Mouse (Mus musculus) gastrocnemius, adult 2 months (tissue): ENCODE results near the gene Gm1113. TPM values are rescaled to one million over a fixed set of nuclear protein-coding genes. Genes with fewer than 3 reads are reported as not detected.
A peak's percentile ranks its signal among the peaks of the same experiment; 100 is the strongest.

Experiments used
- DNase-seq: peaks from one replicate; pipeline ENCODE4 v3.0.0; 2022
- H3K27ac ChIP-seq: fragments of 200-600 bp; 2 replicates; pipeline ENCODE4 v1.8.1; 2022; ENCODE audit warnings: mild to moderate bottlenecking
- H3K4me3 ChIP-seq: fragments of 200-600 bp; 2 replicates; pipeline ENCODE4 v1.8.1; 2022; ENCODE audit warnings: mild to moderate bottlenecking, moderate library complexity
- CTCF ChIP-seq: fragments of 200-600 bp; IDR thresholded peaks from 2 replicates; pipeline ENCODE4 v1.8.1; 2022; ENCODE audit warnings: antibody characterized with exemption, mild to moderate bottlenecking, moderate library complexity
- intact Hi-C: fragments of 180-260 bp; cut with DNase I; formaldehyde crosslinking; loops from one replicate; pipeline ENCODE4 v1.15.1; 2025
- long read RNA-seq, 2 experiments: library from polyadenylated mRNA; stranded (forward); transcript quantifications; one replicate each; pipeline ENCODE4 v2.0.0; 2021
- total RNA-seq, 2 experiments: library from RNA; stranded (reverse); gene quantifications; 2 replicates each; pipeline ENCODE4 v1.2.3; 2021

The Gm1113 gene
- total RNA-seq: not detected
- long read RNA-seq, experiment 1: 0 reads
- long read RNA-seq, experiment 2: 0 reads

DNA sequence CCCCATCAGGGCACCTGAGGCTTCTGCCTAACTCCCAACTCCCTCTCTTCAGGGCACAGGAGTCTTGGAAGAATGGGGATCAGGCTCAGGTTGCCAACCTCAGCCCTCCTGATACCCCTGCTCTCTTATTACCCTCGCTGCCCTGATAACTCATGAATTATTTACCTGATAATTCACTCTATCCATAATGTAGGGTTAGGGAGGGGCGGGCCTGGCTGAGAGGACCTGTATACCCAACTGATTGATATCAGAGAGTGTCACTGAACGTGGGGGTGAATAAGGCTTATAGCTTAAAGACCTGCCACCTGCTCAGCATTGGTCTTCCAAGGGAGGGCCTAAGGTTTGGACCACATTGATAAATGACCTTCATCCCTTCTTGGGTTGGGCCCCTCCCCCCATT is at the start of gene Gm1113:
Gene Gm1113 (minus strand): TSS at position 101 of the 400 bp plus-strand sequence.
- no peak for DNase-seq

DNA sequence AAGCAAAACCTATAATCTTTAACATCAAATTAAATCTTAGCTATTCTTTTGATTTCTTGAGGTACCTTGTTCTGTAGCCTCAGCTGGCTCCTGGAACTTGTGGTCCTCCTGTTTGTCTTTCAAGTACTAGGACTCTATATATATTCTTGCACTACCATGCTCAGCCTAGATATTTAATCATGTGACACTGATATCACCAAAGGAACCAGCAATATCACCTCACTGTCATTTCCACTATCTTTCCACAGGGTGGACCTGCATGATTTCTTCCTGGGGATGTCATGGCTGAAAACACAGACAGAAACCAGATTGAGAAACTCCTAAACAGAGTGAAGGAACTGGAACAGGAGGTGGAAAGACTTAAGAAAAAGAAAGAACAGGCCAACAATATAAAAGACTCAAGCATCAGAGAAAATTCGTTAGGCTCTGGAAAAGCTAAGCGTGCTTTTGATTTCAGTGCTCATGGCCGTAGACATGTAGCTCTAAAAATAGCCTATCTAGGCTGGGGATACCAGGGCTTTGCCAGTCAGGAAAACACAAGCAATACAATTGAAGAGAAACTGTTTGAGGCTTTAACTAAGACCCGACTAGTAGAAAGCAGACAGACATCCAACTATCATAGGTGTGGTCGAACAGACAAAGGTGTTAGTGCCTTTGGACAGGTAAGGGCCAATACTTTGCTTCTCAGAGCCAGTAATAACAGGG is 46.6 kb upstream of the Gm1113 start:
- DNase-seq: no peak
- intact Hi-C loops: no loop called here
- H3K27ac ChIP-seq: no peak overlapping the region
- TF ChIP-seq CTCF: no peak
- H3K4me3 ChIP-seq: no peak overlapping the region

More for the DNA sequence above, at the start of gene Gm1113:
- Histone ChIP-seq H3K4me3 (no peak within 1 kb of the TSS), H3K27ac (no peak within 1 kb of the TSS)
- intact Hi-C loops: no loop called here
- no peak for TF ChIP-seq CTCF

DNA sequence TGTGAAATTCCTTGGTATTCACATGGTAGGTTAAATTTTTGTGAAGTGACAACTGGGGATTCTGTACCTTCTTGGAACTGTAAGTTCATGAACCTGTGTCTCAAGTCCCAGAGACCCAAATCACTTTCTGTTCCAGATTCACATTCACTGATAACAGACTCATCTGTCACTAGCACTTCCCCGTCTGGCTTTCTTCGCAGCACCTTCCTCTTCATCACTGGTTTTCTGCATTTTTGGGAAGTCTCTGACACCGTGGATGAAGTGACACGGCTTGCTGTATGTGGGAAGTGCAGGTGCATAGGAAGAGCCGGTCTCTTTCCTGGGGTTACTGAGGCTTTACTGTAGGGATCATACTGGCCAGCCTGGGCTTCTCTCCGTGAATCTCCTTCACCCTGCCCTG is 43.5 kb upstream of the Gm1113 start:
- Histone ChIP-seq H3K27ac (no peak overlapping the region), H3K4me3 (no peak overlapping the region)
- intact Hi-C loops: no loop called here
- no peak for DNase-seq
- TF ChIP-seq CTCF: no peak

DNA sequence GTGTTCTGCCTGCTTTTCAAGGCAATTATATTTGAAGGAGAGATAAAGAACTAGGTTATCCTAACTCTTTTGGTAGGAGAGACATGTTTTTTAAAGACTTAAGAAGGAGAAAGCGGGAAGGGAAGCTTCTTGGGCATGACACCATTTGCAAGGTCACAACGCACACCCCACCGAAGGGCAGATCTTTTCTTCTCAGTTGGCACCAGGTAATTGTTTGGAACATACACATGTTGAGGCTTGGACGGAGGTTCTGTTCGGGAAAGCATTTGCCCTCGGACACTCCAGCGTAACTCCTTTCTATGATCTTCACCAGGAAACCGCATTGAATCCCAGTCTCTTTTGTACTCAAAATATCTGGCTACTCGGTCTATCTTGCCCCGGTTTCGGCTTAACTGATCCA is 43.0 kb upstream of the Gm1113 start:
- no peak for TF ChIP-seq CTCF
- DNase-seq: no peak
- H3K4me3 ChIP-seq: no peak overlapping the region
- intact Hi-C loops: no loop called here
- no peak overlapping the region for H3K27ac ChIP-seq

DNA sequence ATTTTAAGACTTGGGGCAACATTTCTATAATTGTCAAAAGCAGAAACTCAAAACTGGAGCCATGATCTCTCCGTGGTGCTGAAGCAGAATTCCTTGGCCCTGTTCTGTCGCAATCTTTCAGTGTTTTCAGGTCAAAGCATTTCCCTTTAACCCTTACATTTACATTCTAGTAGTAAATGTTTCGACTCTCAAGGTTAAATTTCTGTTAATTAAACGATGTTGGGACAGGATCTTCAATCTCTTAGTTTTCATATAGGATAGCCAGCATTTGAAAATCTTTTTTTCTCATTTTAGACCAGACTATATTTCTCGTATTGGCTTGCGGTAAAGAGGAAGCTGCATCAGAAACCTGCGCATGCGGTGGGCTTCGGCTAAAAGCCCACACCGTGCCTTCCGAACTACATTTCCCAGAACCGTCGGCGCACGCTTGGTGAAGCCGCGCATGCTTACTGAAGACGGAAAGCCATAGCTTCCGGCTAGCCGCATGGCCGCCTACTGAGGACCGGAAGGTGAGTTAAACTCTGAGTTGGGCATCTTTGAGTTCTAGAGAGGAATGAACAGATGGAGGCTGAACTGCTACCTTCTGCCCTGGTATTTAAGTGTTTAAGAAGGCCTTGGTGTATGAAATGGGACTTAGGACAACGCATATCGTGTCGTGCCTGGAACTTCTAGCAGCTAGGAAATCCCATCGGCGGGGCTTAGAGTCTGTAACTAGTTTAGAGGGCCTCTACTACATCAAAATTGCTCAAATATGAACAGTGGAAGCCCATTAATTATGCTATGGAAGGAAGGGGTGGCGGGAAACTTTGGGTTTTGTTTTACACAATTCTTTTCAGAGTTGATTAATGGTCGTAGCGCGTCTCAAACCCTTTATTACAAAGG is 41.2 kb upstream of the Gm1113 start:
- peak overlapping the region; percentile 82 for H3K27ac ChIP-seq
- intact Hi-C loops: loop anchor here (10.0 kb wide), 1 partner anchor 604 kb away; no protein-coding TSS in a partner anchor
- peak overlapping the region; percentile 89 for H3K4me3 ChIP-seq
- DNase-seq: peak; percentile 80
- no peak for TF ChIP-seq CTCF

DNA sequence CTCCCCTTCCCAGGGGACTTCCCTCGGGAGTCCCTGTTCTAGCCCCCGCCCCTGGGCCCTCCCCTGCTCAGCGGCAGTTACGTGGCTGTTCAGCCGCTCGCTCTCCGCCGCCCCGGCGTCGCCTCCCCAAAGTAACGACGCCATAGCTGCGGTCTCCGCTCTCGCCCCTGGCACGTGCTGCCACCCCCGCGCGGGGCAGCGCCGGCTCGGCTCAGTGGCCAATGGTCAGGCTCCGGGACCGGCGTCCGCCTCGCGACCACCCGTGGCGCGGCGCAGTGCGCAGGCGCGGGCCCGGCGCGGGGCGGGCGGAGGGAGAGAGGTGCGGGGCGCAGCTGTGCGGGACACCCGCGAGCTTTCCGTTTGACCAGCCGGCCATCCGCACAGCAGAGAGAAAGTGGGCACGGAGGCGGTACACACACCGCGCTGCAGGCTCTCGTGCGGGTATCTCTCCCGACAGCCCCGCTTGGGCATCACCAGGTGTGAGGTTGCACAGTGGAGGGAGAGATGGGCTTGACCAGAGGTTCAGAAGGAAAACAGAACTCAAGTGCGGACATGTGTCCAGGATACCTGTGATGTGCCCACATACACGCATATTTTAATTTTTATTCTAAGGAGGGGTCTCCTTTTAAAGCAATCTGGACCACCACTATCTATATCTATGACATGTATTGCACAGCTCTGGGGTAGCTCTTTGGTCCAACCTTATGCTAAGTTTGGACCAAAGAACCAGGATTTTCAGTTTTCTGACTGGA is 40.4 kb upstream of the Gm1113 start, which contains the start of the genes Ddx25 and Pus3:
Gene Ddx25 (minus strand): TSS at position 272 of the 752 bp plus-strand sequence.
Gene Pus3 (plus strand): TSS at position 339 of the 752 bp plus-strand sequence.
- no peak for TF ChIP-seq CTCF
- Histone ChIP-seq H3K4me3 (peak within 1 kb of the TSS; percentile 89), H3K27ac (peak within 1 kb of the TSS; percentile 82)
- DNase-seq: no peak
- intact Hi-C loops: loop anchor here (10.0 kb wide), 1 partner anchor 604 kb away; no protein-coding TSS in a partner anchor

DNA sequence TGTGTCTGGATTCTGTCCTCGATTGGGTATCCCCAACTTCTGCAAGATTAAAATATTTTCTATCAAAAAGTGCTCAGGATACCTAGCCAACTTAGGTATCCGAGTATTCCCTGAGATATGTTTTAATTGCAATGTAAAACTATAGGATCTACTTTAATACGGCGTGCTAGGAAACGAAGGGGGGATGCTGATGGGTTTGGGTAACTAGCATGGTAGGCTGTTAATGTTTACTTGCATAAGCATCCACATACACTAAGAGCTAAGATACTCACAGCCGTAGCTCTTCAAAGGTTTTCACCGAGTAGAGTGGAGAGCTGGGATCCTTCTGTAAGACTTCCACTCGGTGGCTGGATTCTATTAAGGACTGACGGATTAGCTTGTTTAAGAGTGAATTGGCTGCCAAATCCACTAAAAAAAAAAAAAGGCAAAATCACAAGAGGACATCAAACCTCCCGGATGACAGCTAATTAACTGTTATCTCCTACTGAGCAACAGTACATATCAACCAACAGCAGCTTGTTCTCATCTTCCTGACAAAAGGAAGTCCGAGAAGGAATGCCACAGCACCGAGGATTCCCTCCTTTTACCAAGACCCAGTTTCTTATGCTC is 38.5 kb upstream of the Gm1113 start:
- no peak overlapping the region for H3K27ac ChIP-seq
- intact Hi-C loops: loop anchor here (10.0 kb wide), 1 partner anchor 602 kb away; no protein-coding TSS in a partner anchor
- no peak for DNase-seq
- H3K4me3 ChIP-seq: no peak overlapping the region
- no peak for TF ChIP-seq CTCF

DNA sequence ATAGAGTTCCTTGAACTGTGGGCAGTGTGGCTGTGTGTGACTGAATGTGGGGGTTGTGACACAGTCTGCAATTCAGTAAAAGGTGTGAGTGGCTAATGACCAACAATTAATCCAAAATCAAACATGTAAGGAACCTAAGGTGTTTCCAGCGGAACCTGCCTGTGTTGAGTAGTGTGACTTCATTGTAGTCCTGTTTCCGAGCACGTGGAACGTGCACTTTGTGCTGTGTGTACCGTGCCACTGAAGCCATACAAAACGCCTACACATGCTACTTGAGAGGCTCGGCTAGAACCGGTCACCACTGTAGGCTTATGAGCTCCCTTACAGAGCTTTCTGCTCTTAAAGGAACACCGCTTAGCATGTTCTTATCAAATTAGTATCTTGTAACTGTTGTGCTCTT is 30.4 kb upstream of the Gm1113 start:
- Histone ChIP-seq H3K27ac (no peak overlapping the region), H3K4me3 (no peak overlapping the region)
- intact Hi-C loops: no loop called here
- no peak for DNase-seq
- TF ChIP-seq CTCF: no peak

DNA sequence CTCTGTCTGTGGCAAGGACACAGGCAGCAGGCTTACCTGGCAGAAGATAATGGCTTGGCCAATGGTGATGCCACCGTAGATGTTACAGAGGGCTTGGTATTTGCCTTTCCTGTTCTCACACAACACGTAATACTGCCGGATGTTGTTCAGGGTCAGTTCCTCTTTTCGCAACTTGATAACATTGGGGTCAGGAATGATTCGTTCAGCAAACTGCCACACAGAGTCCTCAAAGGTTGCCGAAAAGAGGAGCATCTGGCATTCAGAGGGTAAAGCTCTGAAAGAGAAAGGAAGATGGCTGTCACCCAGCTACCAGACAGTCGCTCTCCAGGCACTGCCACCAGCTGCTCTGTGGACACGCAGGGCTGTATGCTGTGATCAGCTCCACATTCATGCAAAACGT is 28.7 kb upstream of the Gm1113 start:
- intact Hi-C loops: no loop called here
- no peak for TF ChIP-seq CTCF
- no peak for DNase-seq
- no peak overlapping the region for H3K27ac ChIP-seq
- no peak overlapping the region for H3K4me3 ChIP-seq

DNA sequence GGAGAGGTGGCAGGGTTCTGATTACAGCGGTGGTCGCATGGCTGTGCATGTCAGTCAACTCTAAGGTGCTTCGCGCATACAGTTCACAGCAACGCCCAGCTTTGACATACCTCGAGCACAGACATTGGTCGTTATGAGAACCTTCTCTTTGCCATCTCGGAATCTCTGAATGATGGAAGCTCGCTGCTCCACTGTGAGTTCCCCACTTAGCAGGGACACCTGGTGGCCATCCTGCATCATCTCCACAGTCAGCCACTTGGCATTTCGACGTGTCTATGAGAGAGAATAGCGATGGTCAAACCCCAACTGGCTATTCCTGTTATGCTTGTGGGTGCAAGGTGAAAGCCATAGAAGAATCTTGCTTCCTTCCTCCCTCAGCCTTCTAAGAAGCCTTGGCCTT is 27.6 kb upstream of the Gm1113 start:
- intact Hi-C loops: no loop called here

DNA sequence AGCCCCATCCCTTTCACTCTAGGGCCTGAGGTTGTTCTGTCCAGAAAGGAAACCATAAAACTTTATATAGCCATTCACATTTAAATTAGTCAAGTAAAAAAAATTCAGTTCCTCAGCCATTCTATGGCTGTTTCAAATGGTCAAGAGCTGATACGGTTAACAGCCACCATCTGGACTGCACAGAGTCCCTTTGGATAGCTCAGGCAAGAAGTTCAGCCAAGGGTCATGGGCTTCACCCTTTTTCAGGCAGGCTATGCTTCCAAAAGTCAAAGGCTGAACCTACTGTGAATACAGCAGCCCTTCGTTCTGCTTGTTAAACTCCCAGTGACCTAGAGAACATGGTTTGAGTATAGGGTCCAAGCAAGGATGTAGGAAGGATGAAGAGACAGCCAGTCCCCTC is 26.6 kb upstream of the Gm1113 start:
- peak; percentile 55 for DNase-seq
- TF ChIP-seq CTCF: no peak
- intact Hi-C loops: no loop called here
- Histone ChIP-seq H3K27ac (no peak overlapping the region), H3K4me3 (no peak overlapping the region)

More for the DNA sequence above, 27.6 kb upstream of the Gm1113 start:
- no peak for DNase-seq
- no peak overlapping the region for H3K27ac ChIP-seq
- no peak for TF ChIP-seq CTCF
- H3K4me3 ChIP-seq: no peak overlapping the region
